Mouse (Mus musculus): Measurements from ENCODE around the gene Pdzrn3. TPM values are rescaled to one million over a fixed set of nuclear protein-coding genes. Genes with fewer than 3 reads are reported as not detected.
A peak's percentile ranks its signal among the peaks of the same experiment; 100 is the strongest.

The Pdzrn3 gene
- polyA plus RNA-seq, 1 experiment from 2014 or later, result 19.5 TPM

GRCm38 (mm10) chr6:101283891-101284290 is 93.8 kb downstream of the Pdzrn3 start:
- no peak overlapping the region for H3K9ac ChIP-seq (replicated peaks)
- no peaks in the 10 kb centered on the region for H3K9me3 ChIP-seq
- no peak overlapping the region for H3K27ac ChIP-seq (replicated peaks)
- H3K36me3 ChIP-seq, result no peaks in the 10 kb centered on the region
- H3K27me3 ChIP-seq, result peaks cover 8% of the 10 kb centered on the region; the same call in 1 of the 2 replicates
- H3K4me1 ChIP-seq, result peaks cover 36% of the 10 kb centered on the region
- no peak for ATAC-seq (ENCODE audit: low FRiP score, low read depth)
- H3K4me3 ChIP-seq, result no peak overlapping the region
- no peak overlapping the region for H3K4me2 ChIP-seq (replicated peaks)
- 63% methylated on average over 3 of the region's 3 CpGs for WGBS

DNA sequence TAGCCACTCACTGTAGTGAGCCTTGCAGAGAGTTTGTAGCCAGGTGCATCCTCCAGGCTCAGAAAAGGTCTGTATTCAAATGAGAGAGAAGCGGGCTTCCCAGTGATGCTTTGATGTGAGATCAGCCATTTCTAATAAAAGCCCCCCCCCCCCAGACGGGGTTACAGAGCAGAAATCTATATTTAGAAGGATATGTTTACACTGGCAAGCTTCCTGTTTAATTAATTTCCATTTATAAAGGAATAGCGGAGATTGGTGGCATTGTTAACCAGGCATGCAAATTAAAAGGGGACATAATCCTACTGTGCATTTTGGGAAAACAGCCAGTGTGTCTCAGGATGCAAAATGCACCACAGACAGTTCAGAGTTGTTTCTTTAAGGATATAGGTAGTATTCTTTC is 96.1 kb downstream of the Pdzrn3 start:
- Histone ChIP-seq H3K36me3 (no peaks in the 10 kb centered on the region), H3K27me3 (peaks cover 22% of the 10 kb centered on the region; the same call in 1 of the 2 replicates), H3K4me3 (no peak overlapping the region), H3K4me1 (peaks cover 38% of the 10 kb centered on the region), H3K9ac (replicated peaks) (no peak overlapping the region), H3K9me3 (no peaks in the 10 kb centered on the region), H3K4me2 (replicated peaks) (no peak overlapping the region), H3K27ac (replicated peaks) (no peak overlapping the region)
- 9% methylated on average over 3 of the region's 3 CpGs for WGBS
- no peak for ATAC-seq (ENCODE audit: low FRiP score, low read depth)

- H3K4me3 ChIP-seq, result no peak overlapping the region
- H3K9ac ChIP-seq (replicated peaks), result no peak overlapping the region
- peaks cover 26% of the 10 kb centered on the region; the same call in 1 of the 2 replicates for H3K27me3 ChIP-seq
- WGBS, result 9% methylated on average over 9 of the region's 9 CpGs
- H3K27ac ChIP-seq (replicated peaks), result no peak overlapping the region
- peaks cover 38% of the 10 kb centered on the region for H3K4me1 ChIP-seq
- peak overlapping the region; percentile 4; the same call in 1 of the 2 replicates for H3K4me2 ChIP-seq (replicated peaks)
- no peaks in the 10 kb centered on the region for H3K9me3 ChIP-seq
- no peak for ATAC-seq (ENCODE audit: low FRiP score, low read depth)
- H3K36me3 ChIP-seq, result no peaks in the 10 kb centered on the region
Observed at GRCm38 (mm10) chr6:101280811-101281218, 96.9 kb downstream of the Pdzrn3 start.

DNA sequence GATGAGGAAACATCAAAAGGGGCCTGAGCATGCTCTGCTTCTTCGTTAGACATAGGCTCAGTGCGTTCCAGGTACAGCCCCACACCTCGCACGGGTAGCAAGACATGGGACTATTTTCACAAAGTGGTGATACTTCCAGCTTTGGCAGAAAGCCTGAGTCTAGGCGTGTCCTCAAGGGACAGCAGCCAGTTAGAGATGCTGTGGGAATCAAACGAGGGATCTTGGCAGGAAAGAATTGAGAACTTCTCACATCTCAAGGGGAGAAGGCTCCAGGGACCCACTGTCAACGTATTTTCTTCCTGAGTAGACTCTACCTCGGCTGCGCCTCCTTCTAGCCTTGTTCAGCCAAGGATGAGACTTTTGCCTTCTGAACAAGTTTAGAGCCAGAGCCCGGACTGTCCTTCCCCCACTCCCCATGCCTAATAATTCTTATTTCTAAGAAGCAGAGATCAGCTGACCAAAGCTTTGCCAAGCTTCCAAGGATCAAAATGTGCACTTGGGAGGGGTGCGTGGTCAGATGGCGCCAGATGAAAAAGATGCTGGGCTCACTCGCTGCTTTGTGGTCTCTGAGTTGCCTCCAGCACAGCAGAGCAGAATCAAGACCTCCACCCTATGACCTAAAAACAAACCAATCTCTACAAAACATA is 99.3 kb downstream of the Pdzrn3 start:
- H3K4me1 ChIP-seq, result peaks cover 24% of the 10 kb centered on the region
- no peak overlapping the region for H3K4me2 ChIP-seq (replicated peaks)
- H3K27ac ChIP-seq (replicated peaks), result no peak overlapping the region
- H3K9ac ChIP-seq (replicated peaks), result no peak overlapping the region
- ATAC-seq (ENCODE audit: low FRiP score, low read depth), result no peak
- H3K4me3 ChIP-seq, result no peak overlapping the region
- no peaks in the 10 kb centered on the region for H3K36me3 ChIP-seq
- no peaks in the 10 kb centered on the region for H3K9me3 ChIP-seq
- H3K27me3 ChIP-seq, result peaks cover 27% of the 10 kb centered on the region; the same call in 1 of the 2 replicates
- 77% methylated on average over 13 of the region's 13 CpGs for WGBS

- H3K27me3 ChIP-seq, result peaks cover 46% of the 10 kb centered on the region
- no peak overlapping the region for H3K4me3 ChIP-seq
- no peak for ATAC-seq (ENCODE audit: low FRiP score, low read depth)
- H3K4me2 ChIP-seq (replicated peaks), result no peak overlapping the region
- no peak overlapping the region for H3K27ac ChIP-seq (replicated peaks)
- H3K9ac ChIP-seq (replicated peaks), result no peak overlapping the region
- WGBS, result 89% methylated on average over 8 of the region's 8 CpGs
- peaks cover 13% of the 10 kb centered on the region for H3K4me1 ChIP-seq
- H3K36me3 ChIP-seq, result no peaks in the 10 kb centered on the region
- H3K9me3 ChIP-seq, result no peaks in the 10 kb centered on the region
Observed at GRCm38 (mm10) chr6:101276261-101276660, 101.4 kb downstream of the Pdzrn3 start.

DNA sequence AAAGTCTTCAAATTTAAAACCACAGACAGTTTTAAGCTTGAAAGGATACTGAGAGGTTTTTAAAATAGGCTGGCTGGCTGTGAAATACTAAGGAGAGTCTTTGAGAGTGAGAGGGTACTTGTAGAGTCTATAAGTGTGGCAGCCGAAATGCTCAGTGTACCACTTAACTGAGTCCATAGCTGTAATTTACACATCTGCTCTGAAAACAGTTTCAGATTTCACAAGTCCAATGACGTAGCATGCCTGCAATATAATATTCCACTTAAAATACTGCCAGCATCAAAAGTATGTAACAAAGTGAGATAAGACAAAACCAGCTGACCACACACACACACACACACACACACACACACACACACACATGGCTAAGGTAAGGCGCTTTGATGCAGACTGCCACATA is 101.9 kb downstream of the Pdzrn3 start:
- Histone ChIP-seq H3K4me3 (no peak overlapping the region), H3K4me2 (replicated peaks) (no peak overlapping the region), H3K9ac (replicated peaks) (no peak overlapping the region), H3K36me3 (no peaks in the 10 kb centered on the region), H3K27ac (replicated peaks) (no peak overlapping the region), H3K27me3 (peaks cover 48% of the 10 kb centered on the region), H3K4me1 (peaks cover 9% of the 10 kb centered on the region), H3K9me3 (no peaks in the 10 kb centered on the region)
- ATAC-seq (ENCODE audit: low FRiP score, low read depth), result no peak
- 93% methylated on average over 3 of the region's 3 CpGs for WGBS

DNA sequence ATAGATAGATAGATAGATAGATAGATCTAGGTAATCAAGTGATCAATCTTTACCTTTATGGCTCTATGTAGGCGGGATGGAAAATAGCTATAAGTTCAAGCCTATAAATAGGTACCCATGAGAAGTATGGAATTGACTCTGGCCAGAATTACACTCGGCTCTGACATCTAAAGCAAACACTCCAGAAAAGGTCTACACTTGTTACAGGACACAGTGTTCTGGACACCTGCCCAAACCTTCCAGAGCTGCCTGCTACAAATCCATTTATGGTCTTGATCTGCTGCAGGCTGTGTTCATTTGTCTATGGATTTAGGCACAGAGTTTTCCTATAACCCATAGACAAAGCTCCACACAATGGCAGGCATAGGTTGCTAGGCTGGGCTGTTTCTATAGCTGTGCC is 102.9 kb downstream of the Pdzrn3 start:
- Histone ChIP-seq H3K9ac (replicated peaks) (no peak overlapping the region), H3K27ac (replicated peaks) (no peak overlapping the region), H3K4me1 (peaks cover 6% of the 10 kb centered on the region; the same call in 1 of the 2 replicates), H3K4me3 (no peak overlapping the region), H3K9me3 (no peaks in the 10 kb centered on the region), H3K4me2 (replicated peaks) (no peak overlapping the region), H3K27me3 (peaks cover 55% of the 10 kb centered on the region), H3K36me3 (no peaks in the 10 kb centered on the region)
- no peak for ATAC-seq (ENCODE audit: low FRiP score, low read depth)
- WGBS, result 94% methylated on average over 2 of the region's 2 CpGs

GRCm38 (mm10) chr6:101272256-101272655 is 105.4 kb downstream of the Pdzrn3 start:
- no peaks in the 10 kb centered on the region for H3K36me3 ChIP-seq
- no peaks in the 10 kb centered on the region for H3K9me3 ChIP-seq
- H3K9ac ChIP-seq (replicated peaks), result no peak overlapping the region
- H3K4me3 ChIP-seq, result no peak overlapping the region
- no peak overlapping the region for H3K4me2 ChIP-seq (replicated peaks)
- WGBS, result 11% methylated on average over 4 of the region's 4 CpGs
- H3K27me3 ChIP-seq, result peaks cover 45% of the 10 kb centered on the region
- ATAC-seq (ENCODE audit: low FRiP score, low read depth), result no peak
- no peak overlapping the region for H3K27ac ChIP-seq (replicated peaks)
- peaks cover 22% of the 10 kb centered on the region for H3K4me1 ChIP-seq

- WGBS, result 34% methylated on average over 15 of the region's 15 CpGs
- peaks cover 22% of the 10 kb centered on the region for H3K4me1 ChIP-seq
- H3K9ac ChIP-seq (replicated peaks), result no peak overlapping the region
- H3K4me2 ChIP-seq (replicated peaks), result no peak overlapping the region
- no peaks in the 10 kb centered on the region for H3K9me3 ChIP-seq
- no peaks in the 10 kb centered on the region for H3K36me3 ChIP-seq
- H3K27ac ChIP-seq (replicated peaks), result no peak overlapping the region
- peaks cover 42% of the 10 kb centered on the region for H3K27me3 ChIP-seq
- ATAC-seq (ENCODE audit: low FRiP score, low read depth), result no peak
- H3K4me3 ChIP-seq, result no peak overlapping the region
Observed at GRCm38 (mm10) chr6:101271378-101272135, 106.1 kb downstream of the Pdzrn3 start.

DNA sequence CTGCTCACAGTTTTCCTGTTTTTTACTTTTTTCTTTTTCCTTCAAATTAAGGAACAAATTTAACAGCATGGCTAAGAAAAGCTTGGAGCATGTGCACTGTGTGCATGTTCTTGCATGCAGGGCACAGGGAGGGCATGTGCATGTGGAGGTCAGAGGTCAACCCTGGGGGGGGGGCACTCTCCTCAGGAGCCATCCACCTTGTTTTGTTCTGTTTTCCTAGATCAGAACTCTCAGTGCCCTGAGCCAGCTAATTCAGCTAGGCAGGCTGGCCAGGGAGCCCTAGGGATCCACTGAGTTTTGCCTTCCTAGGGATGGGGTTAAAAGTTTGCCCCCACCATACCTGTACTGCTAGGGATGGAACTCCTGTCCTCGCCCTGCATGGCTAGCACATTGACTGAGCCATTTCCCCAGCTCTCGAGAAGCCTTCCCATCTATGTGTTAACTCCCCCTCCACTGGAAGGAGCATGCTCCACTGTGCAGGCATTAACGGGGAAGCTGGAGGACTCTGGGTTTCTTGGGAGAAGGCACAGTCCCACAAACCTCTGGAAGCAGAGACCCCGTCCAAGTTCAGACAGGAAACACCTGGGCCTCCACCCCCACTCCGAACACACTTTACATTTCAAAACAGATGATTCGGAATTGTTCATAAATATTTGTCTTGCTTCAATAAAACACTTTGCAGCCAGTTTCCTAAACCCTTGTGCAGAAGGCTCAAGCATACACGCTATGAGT is 107.4 kb downstream of the Pdzrn3 start:
- no peaks in the 10 kb centered on the region for H3K36me3 ChIP-seq
- peaks cover 22% of the 10 kb centered on the region for H3K4me1 ChIP-seq
- H3K9ac ChIP-seq (replicated peaks), result no peak overlapping the region
- ATAC-seq (ENCODE audit: low FRiP score, low read depth), result no peak
- H3K9me3 ChIP-seq, result no peaks in the 10 kb centered on the region
- H3K4me2 ChIP-seq (replicated peaks), result no peak overlapping the region
- 54% methylated on average over 7 of the region's 7 CpGs for WGBS
- no peak overlapping the region for H3K4me3 ChIP-seq
- H3K27me3 ChIP-seq, result peaks cover 51% of the 10 kb centered on the region
- no peak overlapping the region for H3K27ac ChIP-seq (replicated peaks)

DNA sequence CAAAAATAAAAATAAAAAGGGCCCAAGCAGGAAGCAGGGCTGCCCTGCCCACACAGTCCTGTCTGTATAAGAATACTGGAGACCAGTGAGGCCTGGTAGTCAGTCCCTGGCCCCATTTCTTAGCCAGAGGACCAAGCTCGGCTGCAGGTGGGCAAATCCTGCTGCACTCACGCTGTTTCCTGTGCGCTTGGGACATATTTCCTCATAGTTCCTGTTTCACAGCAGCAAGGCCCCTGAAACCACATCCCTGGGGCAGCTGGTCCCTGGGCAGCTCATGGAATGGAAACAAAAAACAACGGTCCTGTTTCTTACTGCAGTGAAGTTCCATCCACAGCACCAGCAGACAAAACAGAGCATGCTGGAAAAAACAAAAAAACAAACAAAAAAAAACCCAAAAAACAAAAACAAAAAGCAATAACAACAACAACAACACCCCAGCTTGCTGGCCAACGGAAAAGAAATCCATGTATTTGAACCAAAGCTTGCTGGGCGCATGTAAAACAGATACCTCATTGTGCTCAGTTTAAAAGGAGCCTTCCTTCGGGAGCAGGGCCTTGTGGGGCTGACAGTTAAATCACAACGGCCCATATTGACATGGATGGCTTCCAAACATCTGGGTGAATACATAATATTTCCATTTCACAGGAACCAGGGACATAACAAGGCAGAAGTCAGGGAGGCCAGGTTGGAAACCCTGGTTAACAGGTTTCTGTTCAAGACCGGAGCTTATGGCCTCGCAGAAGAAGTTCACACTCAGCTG is 108.2 kb downstream of the Pdzrn3 start:
- H3K9ac ChIP-seq (replicated peaks), result no peak overlapping the region
- peaks cover 22% of the 10 kb centered on the region for H3K4me1 ChIP-seq
- WGBS, result 38% methylated on average over 10 of the region's 10 CpGs
- ATAC-seq (ENCODE audit: low FRiP score, low read depth), result no peak
- no peaks in the 10 kb centered on the region for H3K9me3 ChIP-seq
- no peaks in the 10 kb centered on the region for H3K36me3 ChIP-seq
- H3K27me3 ChIP-seq, result peaks cover 52% of the 10 kb centered on the region
- H3K4me3 ChIP-seq, result no peak overlapping the region
- no peak overlapping the region for H3K27ac ChIP-seq (replicated peaks)
- H3K4me2 ChIP-seq (replicated peaks), result no peak overlapping the region
